ENCODE assay signal across 17 mouse cellular contexts in genomic region chr2:145797851-145798250, GRCm38 (mm10).
A peak's percentile ranks its signal among the peaks of the same experiment; 100 is the strongest.
DNase-seq lines count a peak whose midpoint lies in the region; ATAC-seq and TF ChIP-seq lines count a peak whose summit lies in the region.
"Had no signal": no experiment of that assay in that cellular context is flagged by ENCODE, and none has a peak within 500 bp of the region (broad histone marks: within the 10 kb centered on the region; RNA-seq: fewer than 3 reads in every experiment).

No protein-coding gene starts in this region.

- 53% methylated on average over 1 of the region's 1 CpGs for WGBS in heart, embryonic 15.5 days
- 16% methylated on average over 1 of the region's 1 CpGs for WGBS in heart, embryonic 10.5 days
- 39% methylated on average over 1 of the region's 1 CpGs for WGBS in intestine, embryonic 16.5 days
- WGBS in liver, postnatal 0 days (ENCODE audit: insufficient replicate concordance), result 47% methylated on average over 1 of the region's 1 CpGs
- WGBS in hindbrain, embryonic 12.5 days, result 78% methylated on average over 1 of the region's 1 CpGs

- DNase-seq in heart, embryonic 10.5 days (ENCODE audit: low spot score), result no peak
- peak; percentile 5 for DNase-seq in MEL (ENCODE audit: low read depth, low spot score)
- DNase-seq in liver, postnatal 0 days, result no peak
- no peak for DNase-seq in gastrocnemius, adult 18-20 months (ENCODE audit: low spot score)
- no peak for DNase-seq in right cerebral cortex, postnatal 36 days (ENCODE audit: low spot score in 2 of 2)
- DNase-seq: cerebellum, adult 11-12 months; spleen, adult 18-20 months; thymus, postnatal 25 days had no signal

- no peaks in the 10 kb centered on the region for H3K79me2 ChIP-seq in MEL (ENCODE audit: control insufficient read depth, insufficient read depth, low read length, poor library complexity)

- TF ChIP-seq EP300 in MEL (IDR thresholded peaks at IDR 0.05; ENCODE audit: low read depth in 1 of 2, low read length in 2 of 2), result no peak
- TF ChIP-seq EP300 in liver, postnatal 0 days (IDR thresholded peaks at IDR 0.05; ENCODE audit: low read depth), result peak; percentile 26; the same call in 1 of the 2 replicates

- no peak for TF ChIP-seq RAD21 in MEL (IDR thresholded peaks at IDR 0.05; ENCODE audit: low read depth, low read length)

- 0 out of 2 replicates have a peak, but pooled peaks have one; percentile 5 for ATAC-seq in heart, embryonic 15.5 days (replicated peaks; ENCODE audit: insufficient number of reproducible peaks, insufficient read depth, low FRiP score, low read depth)
- peak; percentile 64 for ATAC-seq in intestine, embryonic 16.5 days
- no peak for ATAC-seq in liver, postnatal 0 days
- no peak for ATAC-seq in hindbrain, embryonic 12.5 days (ENCODE audit: low FRiP score)
- ATAC-seq: midbrain, embryonic 13.5 days; Patski had no signal

- H3K27me3 ChIP-seq in heart, embryonic 15.5 days, result no peaks in the 10 kb centered on the region
- no peaks in the 10 kb centered on the region for H3K27me3 ChIP-seq in heart, embryonic 10.5 days (ENCODE audit: insufficient read depth, poor library complexity, severe bottlenecking)
- no peaks in the 10 kb centered on the region for H3K27me3 ChIP-seq in MEL (ENCODE audit: control insufficient read depth in 1 of 2, insufficient read depth in 2 of 2, low read length in 2 of 2)
- H3K27me3 ChIP-seq in intestine, embryonic 16.5 days (replicated peaks; ENCODE audit: control insufficient read depth, insufficient read depth, low read length), result no peaks in the 10 kb centered on the region
- no peaks in the 10 kb centered on the region for H3K27me3 ChIP-seq in liver, postnatal 0 days (ENCODE audit: insufficient read depth, low read length)
- H3K27me3 ChIP-seq in hindbrain, embryonic 12.5 days, result no peaks in the 10 kb centered on the region
- H3K27me3 ChIP-seq: embryonic facial prominence, embryonic 13.5 days; lung, embryonic 15.5 days; midbrain, embryonic 13.5 days; Patski had no signal

- TF ChIP-seq CTCF in MEL (IDR thresholded peaks at IDR 0.05 in 2 of 3, conservative IDR thresholded peaks at IDR 0.05 in 1 of 3; ENCODE audit: control insufficient read depth in 1 of 3, insufficient read depth in 1 of 3, low read depth in 2 of 3, low read length in 3 of 3, poor library complexity in 1 of 3, severe bottlenecking in 1 of 3), result no peak
- no peak for TF ChIP-seq CTCF in liver, postnatal 0 days (IDR thresholded peaks at IDR 0.05; ENCODE audit: low read depth)

- H3K27ac ChIP-seq in heart, embryonic 15.5 days, result no peak overlapping the region
- no peak overlapping the region for H3K27ac ChIP-seq in heart, embryonic 10.5 days
- no peak overlapping the region for H3K27ac ChIP-seq in MEL (ENCODE audit: control insufficient read depth, low read depth, low read length)
- H3K27ac ChIP-seq in intestine, embryonic 16.5 days (ENCODE audit: low read length), result no peak overlapping the region
- H3K27ac ChIP-seq in liver, postnatal 0 days (ENCODE audit: low read depth), result no peak overlapping the region
- H3K27ac ChIP-seq in hindbrain, embryonic 12.5 days, result no peak overlapping the region
- H3K27ac ChIP-seq: embryonic facial prominence, embryonic 13.5 days; forebrain, embryonic 10.5 days; hindbrain, embryonic 10.5 days; lung, embryonic 15.5 days; midbrain, embryonic 13.5 days had no signal

- H3K4me3 ChIP-seq in heart, embryonic 15.5 days, result no peak overlapping the region
- H3K4me3 ChIP-seq in heart, embryonic 10.5 days, result no peak overlapping the region
- no peak overlapping the region for H3K4me3 ChIP-seq in MEL (ENCODE audit: control insufficient read depth in 1 of 2, insufficient read depth in 1 of 2, low read depth in 2 of 2, low read length in 2 of 2)
- no peak overlapping the region for H3K4me3 ChIP-seq in intestine, embryonic 16.5 days (ENCODE audit: low read length)
- H3K4me3 ChIP-seq in liver, postnatal 0 days (ENCODE audit: low read depth, low read length), result no peak overlapping the region
- no peak overlapping the region for H3K4me3 ChIP-seq in hindbrain, embryonic 12.5 days
- H3K4me3 ChIP-seq: embryonic facial prominence, embryonic 13.5 days; forebrain, embryonic 10.5 days; hindbrain, embryonic 10.5 days; lung, embryonic 15.5 days; midbrain, embryonic 13.5 days had no signal

- H3K4me1 ChIP-seq in heart, embryonic 15.5 days (replicated peaks), result peaks cover 13% of the 10 kb centered on the region
- H3K4me1 ChIP-seq in heart, embryonic 10.5 days, result peaks cover 27% of the 10 kb centered on the region
- H3K4me1 ChIP-seq in MEL (ENCODE audit: control insufficient read depth in 1 of 2, insufficient read depth in 2 of 2, low read length in 2 of 2), result no peaks in the 10 kb centered on the region
- no peaks in the 10 kb centered on the region for H3K4me1 ChIP-seq in intestine, embryonic 16.5 days (ENCODE audit: control insufficient read depth, insufficient read depth, low read length)
- H3K4me1 ChIP-seq in liver, postnatal 0 days (ENCODE audit: insufficient read depth), result peaks cover 6% of the 10 kb centered on the region
- no peaks in the 10 kb centered on the region for H3K4me1 ChIP-seq in hindbrain, embryonic 12.5 days
- H3K4me1 ChIP-seq: embryonic facial prominence, embryonic 13.5 days; lung, embryonic 15.5 days; midbrain, embryonic 13.5 days had no signal

- TF ChIP-seq POLR2A in MEL (IDR thresholded peaks at IDR 0.05; ENCODE audit: control insufficient read depth in 1 of 2, insufficient read depth in 1 of 2, low read depth in 1 of 2, low read length in 2 of 2, poor library complexity in 1 of 2), result no peak

- H3K36me3 ChIP-seq in heart, embryonic 15.5 days, result peaks cover 9% of the 10 kb centered on the region; the same call in 1 of the 2 replicates
- H3K36me3 ChIP-seq in heart, embryonic 10.5 days, result peaks cover 22% of the 10 kb centered on the region
- H3K36me3 ChIP-seq in MEL (ENCODE audit: control insufficient read depth in 1 of 2, insufficient read depth in 2 of 2, low read length in 2 of 2), result no peaks in the 10 kb centered on the region
- H3K36me3 ChIP-seq in intestine, embryonic 16.5 days (ENCODE audit: control insufficient read depth, insufficient read depth, low read length), result no peaks in the 10 kb centered on the region
- H3K36me3 ChIP-seq in liver, postnatal 0 days (replicated peaks; ENCODE audit: insufficient read depth, low read length), result no peaks in the 10 kb centered on the region
- H3K36me3 ChIP-seq in hindbrain, embryonic 12.5 days, result no peaks in the 10 kb centered on the region
- H3K36me3 ChIP-seq: forebrain, embryonic 10.5 days; hindbrain, embryonic 10.5 days; midbrain, embryonic 13.5 days had no signal

- no peaks in the 10 kb centered on the region for H3K9me3 ChIP-seq in heart, embryonic 15.5 days (replicated peaks)
- no peaks in the 10 kb centered on the region for H3K9me3 ChIP-seq in heart, embryonic 10.5 days
- no peaks in the 10 kb centered on the region for H3K9me3 ChIP-seq in MEL (replicated peaks; ENCODE audit: insufficient read depth, low read length)
- H3K9me3 ChIP-seq in intestine, embryonic 16.5 days (ENCODE audit: control insufficient read depth, low read length), result no peaks in the 10 kb centered on the region
- no peaks in the 10 kb centered on the region for H3K9me3 ChIP-seq in liver, postnatal 0 days (ENCODE audit: low read length)
- H3K9me3 ChIP-seq in hindbrain, embryonic 12.5 days (replicated peaks), result no peaks in the 10 kb centered on the region
- H3K9me3 ChIP-seq: embryonic facial prominence, embryonic 13.5 days; forebrain, embryonic 10.5 days; hindbrain, embryonic 10.5 days; lung, embryonic 15.5 days; midbrain, embryonic 13.5 days had no signal

- no peak overlapping the region for H3K9ac ChIP-seq in heart, embryonic 15.5 days
- no peak overlapping the region for H3K9ac ChIP-seq in MEL (ENCODE audit: control insufficient read depth, low read depth, low read length, poor library complexity, severe bottlenecking)
- no peak overlapping the region for H3K9ac ChIP-seq in intestine, embryonic 16.5 days (ENCODE audit: low read depth, low read length)
- H3K9ac ChIP-seq in liver, postnatal 0 days (replicated peaks), result no peak overlapping the region
- H3K9ac ChIP-seq in hindbrain, embryonic 12.5 days, result no peak overlapping the region
- H3K9ac ChIP-seq: embryonic facial prominence, embryonic 13.5 days; lung, embryonic 15.5 days; midbrain, embryonic 13.5 days had no signal

- H3K4me2 ChIP-seq in heart, embryonic 15.5 days, result no peak overlapping the region
- no peak overlapping the region for H3K4me2 ChIP-seq in intestine, embryonic 16.5 days (ENCODE audit: low read depth, low read length)
- H3K4me2 ChIP-seq in liver, postnatal 0 days (ENCODE audit: low read depth, low read length), result no peak overlapping the region
- H3K4me2 ChIP-seq in hindbrain, embryonic 12.5 days (replicated peaks), result no peak overlapping the region
- H3K4me2 ChIP-seq: embryonic facial prominence, embryonic 13.5 days; lung, embryonic 15.5 days; midbrain, embryonic 13.5 days had no signal

TF ChIP-seq in MEL, 35 proteins besides CTCF, POLR2A, EP300 and RAD21:
- no peak for TF ChIP-seq RCOR1 (IDR thresholded peaks at IDR 0.05; ENCODE audit: low read depth, low read length)
- TF ChIP-seq SIN3A (IDR thresholded peaks at IDR 0.05; ENCODE audit: low read length), result no peak
- TF ChIP-seq ELF1 (IDR thresholded peaks at IDR 0.05; ENCODE audit: low read depth, low read length), result no peak
- TF ChIP-seq NRF1 (IDR thresholded peaks at IDR 0.05; ENCODE audit: insufficient read depth, low read depth, low read length, poor library complexity, severe bottlenecking), result no peak
- no peak for TF ChIP-seq POLR2AphosphoS5 (IDR thresholded peaks at IDR 0.05; ENCODE audit: borderline replicate concordance, low read depth, low read length)
- no peak for TF ChIP-seq MAX (IDR thresholded peaks at IDR 0.05; ENCODE audit: low read length)
- TF ChIP-seq ZKSCAN1 (IDR thresholded peaks at IDR 0.05; ENCODE audit: low read depth, low read length), result no peak
- no peak for TF ChIP-seq MEF2A (IDR thresholded peaks at IDR 0.05; ENCODE audit: extremely low read depth, insufficient replicate concordance, low read depth, low read length, poor library complexity, severe bottlenecking)
- no peak for TF ChIP-seq MYC (IDR thresholded peaks at IDR 0.05; ENCODE audit: low read depth, low read length)
- no peak for TF ChIP-seq GABPA (IDR thresholded peaks at IDR 0.05; ENCODE audit: low read depth, low read length)
- no peak for TF ChIP-seq KAT2A (conservative IDR thresholded peaks at IDR 0.05; ENCODE audit: low read depth, low read length)
- no peak for TF ChIP-seq TCF12 (IDR thresholded peaks at IDR 0.05; ENCODE audit: low read depth, low read length)
- no peak for TF ChIP-seq MYB (IDR thresholded peaks at IDR 0.05; ENCODE audit: low read depth, low read length)
- no peak for TF ChIP-seq MXI1 (IDR thresholded peaks at IDR 0.05; ENCODE audit: low read depth, low read length)

Comparison
In these comparisons a context has a peak if more than half of its experiments do, and no peak if none do; other contexts are left out.
1. ATAC-seq: peak in heart, embryonic 15.5 days (single experiment) and intestine, embryonic 16.5 days (single experiment); none in liver, postnatal 0 days (single experiment) and hindbrain, embryonic 12.5 days (single experiment).